Mouse (Mus musculus) left cerebral cortex, postnatal 25 days (tissue): ENCODE measurements around the gene Slc45a3. TPM values are rescaled to one million over a fixed set of nuclear protein-coding genes. Genes with fewer than 3 reads are reported as not detected.
A peak's percentile ranks its signal among the peaks of the same experiment; 100 is the strongest.

Source experiments
- DNase-seq, 2 experiments: peaks; one replicate each; pipeline ENCODE4 v3.0.0; 2022; ENCODE audit warnings: low spot score in 2 of 2, mixed read lengths in 1 of 2
- intact Hi-C: fragments of 180-260 bp; cut with DNase I; formaldehyde crosslinking; loops from one replicate; pipeline ENCODE4 v1.15.1; 2025
- total RNA-seq, 2 experiments: library from RNA; stranded (reverse); gene quantifications; 2 replicates each; pipeline ENCODE4 v1.2.3; 2021

Gene Slc45a3
- total RNA-seq, 2 experiments from 2014 or later = 1.1 to 1.9 TPM

- intact Hi-C loops = no loop called here
- DNase-seq = no peak
Observed at GRCm38 (mm10) chr1:131987432-131987831, 24.7 kb downstream of the Slc45a3 start.

- DNase-seq = no peak
- intact Hi-C loops = no loop called here
Observed at GRCm38 (mm10) chr1:131989476-131989875, 26.7 kb downstream of the Slc45a3 start.

GRCm38 (mm10) chr1:131990083-131990760, 27.5 kb downstream of the Slc45a3 start:
- intact Hi-C loops = no loop called here

GRCm38 (mm10) chr1:131992561-131993001, 29.8 kb downstream of the Slc45a3 start:
- intact Hi-C loops = no loop called here
- peak in 1 of 2 experiments; percentile 15 for DNase-seq

More at GRCm38 (mm10) chr1:131990083-131990760, 27.5 kb downstream of the Slc45a3 start:
- DNase-seq = no peak

- intact Hi-C loops = loop anchor here (2.0 kb wide), 2 partner anchors 53 to 123 kb away; no protein-coding TSS in a partner anchor
- no peak for DNase-seq
Observed at GRCm38 (mm10) chr1:131993169-131994040, 30.6 kb downstream of the Slc45a3 start.

GRCm38 (mm10) chr1:131995062-131995461, 32.3 kb downstream of the Slc45a3 start:
- intact Hi-C loops = loop anchor here (2.0 kb wide), 2 partner anchors 52 to 122 kb away; no protein-coding TSS in a partner anchor
- peak; percentile 39 to 61 for DNase-seq

GRCm38 (mm10) chr1:132000506-132000905, 37.7 kb downstream of the Slc45a3 start:
- intact Hi-C loops = no loop called here
- DNase-seq = no peak

GRCm38 (mm10) chr1:132001880-132002330, 39.1 kb downstream of the Slc45a3 start:
- intact Hi-C loops = no loop called here
- no peak for DNase-seq

- no peak for DNase-seq
- intact Hi-C loops = no loop called here
Observed at GRCm38 (mm10) chr1:132003111-132003510, 40.3 kb downstream of the Slc45a3 start.

- no peak for DNase-seq
- intact Hi-C loops = no loop called here
Observed at GRCm38 (mm10) chr1:132003817-132004216, 41.0 kb downstream of the Slc45a3 start.

- no peak for DNase-seq
- intact Hi-C loops = loop anchor here (5.0 kb wide), 1 partner anchor 38 kb away; no protein-coding TSS in a partner anchor
Observed at GRCm38 (mm10) chr1:132004574-132005180, 41.9 kb downstream of the Slc45a3 start.

GRCm38 (mm10) chr1:132005466-132005865, 42.7 kb downstream of the Slc45a3 start:
- intact Hi-C loops = loop anchor here (5.0 kb wide), 1 partner anchor 37 kb away; no protein-coding TSS in a partner anchor

GRCm38 (mm10) chr1:132006046-132006445, 43.3 kb downstream of the Slc45a3 start:
- no peak for DNase-seq
- intact Hi-C loops = loop anchor here (5.0 kb wide), 1 partner anchor 36 kb away; no protein-coding TSS in a partner anchor

More at GRCm38 (mm10) chr1:132005466-132005865, 42.7 kb downstream of the Slc45a3 start:
- DNase-seq = no peak

GRCm38 (mm10) chr1:132006721-132007120, 44.0 kb downstream of the Slc45a3 start:
- intact Hi-C loops = loop anchor here (5.0 kb wide), 1 partner anchor 36 kb away; no protein-coding TSS in a partner anchor

GRCm38 (mm10) chr1:132007282-132007815, 44.6 kb downstream of the Slc45a3 start, which contains the start of gene Elk4:
TSS of gene Elk4 (plus strand) at chr1:132007607.
- peak; percentile 89 to 90 for DNase-seq
- intact Hi-C loops = loop anchor here (5.0 kb wide), 1 partner anchor 35 kb away; no protein-coding TSS in a partner anchor

More at GRCm38 (mm10) chr1:132006721-132007120, 44.0 kb downstream of the Slc45a3 start:
- no peak for DNase-seq

- intact Hi-C loops = loop anchor here (5.0 kb wide), 1 partner anchor 34 kb away; no protein-coding TSS in a partner anchor
- peak; percentile 77 to 81 for DNase-seq
Observed at GRCm38 (mm10) chr1:132007828-132008827, 45.4 kb downstream of the Slc45a3 start.

GRCm38 (mm10) chr1:132008881-132009644, 46.3 kb downstream of the Slc45a3 start:
- intact Hi-C loops = loop anchor here (5.0 kb wide), 1 partner anchor 33 kb away; no protein-coding TSS in a partner anchor
- DNase-seq = no peak
